Mouse (Mus musculus): ENCODE measurements around the gene Arl2bp. TPM values are rescaled to one million over a fixed set of nuclear protein-coding genes. Genes with fewer than 3 reads are reported as not detected.

Arl2bp gene
- total RNA-seq, 2 experiments from 2014 or later, result 26.4 to 73.3 TPM

DNA sequence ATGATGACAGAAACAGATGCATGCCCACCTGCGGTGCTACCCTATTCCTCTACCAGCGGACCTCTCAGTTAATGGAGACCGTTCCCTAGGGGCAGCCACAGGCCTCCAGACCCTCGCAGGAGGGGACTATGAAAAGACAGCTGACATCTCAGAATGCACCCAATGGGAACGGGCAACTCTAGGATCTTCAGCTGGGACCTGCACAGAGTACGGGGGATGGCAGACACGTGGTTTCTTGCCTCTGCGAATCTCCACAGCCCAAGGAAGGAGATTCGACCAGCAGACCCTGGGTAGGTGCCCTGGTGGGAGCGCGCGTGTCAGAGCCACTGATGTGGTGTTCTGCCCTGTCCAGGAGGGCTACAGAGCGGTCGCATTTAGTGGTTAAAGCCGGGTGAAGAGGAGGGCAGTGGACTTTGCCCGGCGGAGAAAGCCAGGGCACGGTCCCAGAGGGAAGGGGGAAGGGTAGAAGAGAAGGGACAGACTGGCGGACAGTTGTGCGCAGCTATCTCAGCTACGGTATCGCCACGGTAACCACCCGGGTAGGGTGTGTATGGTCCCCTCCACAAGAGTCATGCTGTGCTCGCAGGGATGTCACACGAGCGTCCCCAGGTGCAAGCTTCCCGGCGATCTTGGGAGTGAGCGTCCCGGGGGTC lies 29.1 kb downstream of the Arl2bp start:
- ATAC-seq (replicated peaks; ENCODE audit: poor library complexity), result peak; percentile 24

DNA sequence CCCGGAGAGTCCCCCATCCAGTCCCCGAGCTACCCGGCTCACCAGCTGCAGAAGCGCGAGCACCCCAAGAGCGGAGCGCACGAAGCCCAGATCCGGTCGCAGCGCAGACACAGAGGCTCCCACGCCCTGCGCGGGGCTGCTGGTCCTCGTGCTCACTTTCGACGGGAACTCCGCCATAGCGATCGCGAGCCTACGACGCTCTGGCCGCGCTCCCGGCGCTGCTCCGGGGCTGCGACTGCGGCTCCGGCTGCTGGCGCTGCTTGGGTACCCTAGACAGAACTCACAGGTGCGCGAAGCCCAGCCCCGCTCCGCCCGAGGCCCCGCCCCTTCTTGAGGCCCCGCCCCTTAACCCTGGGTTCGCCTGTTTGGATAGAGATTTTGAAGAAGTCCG lies 29.6 kb downstream of the Arl2bp start, which contains the start of gene Pllp:
Pllp (minus strand) TSS at position 285 of the 391 bp plus-strand sequence.
- peak; percentile 75 for ATAC-seq (replicated peaks; ENCODE audit: poor library complexity)

- no peak for ATAC-seq (replicated peaks; ENCODE audit: poor library complexity)
Measured at GRCm38 (mm10) chr8:94696566-94696965, 30.2 kb downstream of the Arl2bp start.

DNA sequence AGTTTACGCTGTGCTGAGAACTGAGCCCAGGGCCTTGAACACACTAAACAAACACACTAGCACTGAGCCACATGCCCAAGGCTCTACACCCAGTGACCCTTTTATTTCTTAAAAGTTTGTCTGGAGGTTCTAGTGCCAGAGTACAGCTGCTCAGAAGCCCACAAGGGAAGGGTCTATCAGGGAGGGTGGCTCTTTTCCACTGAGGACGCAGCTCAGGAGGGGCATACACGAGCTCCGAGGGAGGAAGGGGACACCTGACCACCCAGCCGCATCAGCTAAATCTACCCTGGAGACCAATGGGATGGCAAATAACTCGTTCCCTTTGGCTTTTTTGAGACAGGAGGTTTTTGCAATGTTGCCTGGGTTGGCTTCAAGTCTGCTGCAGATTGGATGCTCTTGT lies 31.6 kb downstream of the Arl2bp start:
- no peak for ATAC-seq (replicated peaks; ENCODE audit: poor library complexity)

DNA sequence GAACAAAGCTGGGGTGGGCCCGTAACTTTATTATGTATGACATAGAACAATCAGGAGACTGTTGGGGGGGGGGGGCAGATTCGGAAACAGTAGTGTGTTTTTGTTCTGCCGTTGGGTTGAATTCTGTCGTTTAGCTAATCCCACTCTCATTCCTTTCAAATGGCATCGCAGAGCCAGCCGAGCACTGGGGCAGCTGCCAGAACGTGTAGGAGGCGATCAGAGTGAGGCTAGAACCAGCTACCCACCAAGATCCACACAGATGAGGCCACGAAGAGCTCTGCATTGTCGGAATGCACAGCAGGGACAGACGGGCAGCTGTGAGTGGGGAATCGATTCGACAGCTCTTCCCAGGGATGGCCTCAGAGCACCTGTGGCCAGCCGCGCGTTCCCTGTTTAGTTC lies 33.0 kb downstream of the Arl2bp start:
- no peak for ATAC-seq (replicated peaks; ENCODE audit: poor library complexity)

DNA sequence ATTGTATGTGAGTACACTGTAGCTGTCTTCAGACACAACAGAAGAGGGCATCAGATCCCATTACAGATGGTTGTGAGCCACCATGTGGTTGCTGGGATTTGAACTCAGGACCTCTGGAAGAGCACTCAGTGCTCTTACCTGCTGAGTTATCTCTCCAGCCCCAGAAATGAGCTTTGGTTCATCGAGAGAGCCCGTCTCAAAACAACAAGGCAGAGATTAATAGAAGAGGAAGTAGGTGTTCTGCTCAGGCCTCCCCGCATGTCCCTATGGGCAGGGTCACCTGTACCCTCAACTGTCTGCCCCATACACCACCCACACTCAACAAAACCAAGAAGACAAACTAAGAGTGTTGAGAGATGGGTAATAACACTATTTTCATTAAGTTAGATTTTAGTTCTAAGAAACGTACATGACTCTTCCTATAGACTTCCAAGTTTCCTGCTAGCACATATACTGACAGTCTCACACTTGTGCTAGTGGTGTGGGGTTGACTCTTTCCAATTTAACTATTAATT lies 34.1 kb downstream of the Arl2bp start:
- ATAC-seq (replicated peaks; ENCODE audit: poor library complexity), result no peak

DNA sequence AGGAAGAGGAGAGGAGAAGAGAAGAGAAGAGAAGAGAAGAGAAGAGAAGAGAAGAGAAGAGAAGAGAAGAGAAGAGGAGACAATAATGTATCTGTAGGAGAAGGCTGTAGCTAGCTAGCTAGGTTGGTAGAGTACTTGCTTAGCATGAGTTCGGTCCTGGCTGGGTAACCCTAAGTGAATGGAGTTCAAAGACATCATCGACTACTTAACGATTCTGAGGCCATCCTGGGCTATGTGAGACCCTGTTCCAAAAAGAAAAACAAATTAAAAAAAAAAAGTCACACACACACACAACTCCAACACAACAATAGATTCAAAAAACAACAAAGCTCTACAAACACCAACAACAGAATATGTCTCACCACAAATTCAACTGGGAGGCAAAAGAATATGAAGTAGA lies 35.8 kb downstream of the Arl2bp start:
- ATAC-seq (replicated peaks; ENCODE audit: poor library complexity), result no peak

DNA sequence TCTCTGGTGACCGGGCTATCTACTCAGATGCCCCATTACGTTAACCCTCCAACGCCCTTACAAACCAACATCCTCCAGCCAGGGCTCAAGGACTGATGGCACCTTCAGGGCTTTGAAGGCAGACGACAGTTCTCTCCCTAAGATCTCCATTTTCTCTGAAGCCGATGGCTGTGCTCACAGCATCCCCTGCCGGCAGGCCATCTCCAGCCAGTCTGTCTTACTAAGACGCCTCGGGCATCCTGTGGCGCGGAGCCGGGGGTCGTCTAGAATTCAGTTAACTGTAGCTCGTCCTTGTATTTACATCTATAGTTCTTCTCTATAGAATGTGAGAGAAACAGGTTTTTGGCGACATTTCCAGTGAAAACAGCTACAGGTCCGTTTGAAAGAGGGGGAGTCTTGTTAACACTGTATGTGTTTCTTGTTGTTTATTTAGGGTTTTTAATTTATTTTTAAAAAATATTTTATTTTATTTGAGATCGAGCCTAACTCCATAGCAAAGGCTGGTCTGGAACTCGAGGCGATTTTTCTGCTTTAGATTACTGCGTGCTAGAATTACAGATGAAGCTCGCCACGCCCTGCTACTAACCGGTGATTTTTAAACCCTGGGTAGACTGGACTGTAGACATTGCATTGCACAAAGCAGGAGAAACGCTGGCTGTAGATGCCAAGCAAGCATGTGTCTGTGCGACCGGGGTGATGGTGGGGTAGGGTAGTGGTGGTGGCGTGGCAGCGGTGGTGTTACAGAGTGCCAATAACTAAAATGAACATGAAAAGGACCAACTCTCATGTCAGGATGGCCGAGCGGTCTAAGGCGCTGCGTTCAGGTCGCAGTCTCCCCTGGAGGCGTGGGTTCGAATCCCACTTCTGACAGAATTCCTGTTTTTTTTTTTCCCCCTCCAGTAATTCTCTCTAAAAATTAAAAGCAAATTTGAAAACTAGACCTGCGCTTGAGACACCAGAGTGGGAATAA lies 36.7 kb downstream of the Arl2bp start:
- peak; percentile 74 for ATAC-seq (replicated peaks; ENCODE audit: poor library complexity)

GRCm38 (mm10) chr8:94703972-94704668 lies 37.7 kb downstream of the Arl2bp start:
- ATAC-seq (replicated peaks; ENCODE audit: poor library complexity), result peak; percentile 78

GRCm38 (mm10) chr8:94704669-94704984 lies 38.2 kb downstream of the Arl2bp start:
- ATAC-seq (replicated peaks; ENCODE audit: poor library complexity), result no peak

DNA sequence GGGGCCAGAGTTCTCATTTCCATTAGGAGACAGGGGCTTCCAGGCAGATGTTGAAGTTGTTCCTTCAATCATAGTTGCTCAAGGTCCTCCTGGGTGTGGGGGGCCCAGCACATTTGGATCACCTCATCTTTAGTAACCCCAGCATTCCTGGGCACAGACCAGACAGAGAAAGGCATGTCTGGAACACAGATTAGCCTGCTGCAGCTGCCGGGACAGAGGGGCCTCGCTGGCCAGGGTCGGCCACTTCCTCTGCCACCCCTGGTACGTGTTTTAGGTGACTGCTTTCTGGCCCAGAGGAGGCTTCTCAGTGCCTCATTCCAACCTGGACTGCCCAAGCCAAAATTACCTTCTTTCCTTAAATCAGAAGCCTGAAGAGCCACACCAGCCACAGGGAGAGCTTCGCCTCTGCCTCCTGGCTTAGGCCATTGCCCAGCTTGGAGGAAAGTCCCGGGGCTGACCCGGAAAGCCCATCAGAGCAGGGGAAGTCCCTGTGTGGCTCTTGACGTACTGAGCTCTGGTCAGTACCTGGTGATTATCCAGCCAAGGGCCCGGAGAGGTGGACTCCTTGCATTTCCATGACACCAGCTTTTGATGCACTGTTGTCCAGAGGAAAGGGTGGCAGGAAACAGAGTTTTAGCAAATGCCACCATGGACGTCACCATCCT lies 39.3 kb downstream of the Arl2bp start:
- ATAC-seq (replicated peaks; ENCODE audit: poor library complexity), result no peak

DNA sequence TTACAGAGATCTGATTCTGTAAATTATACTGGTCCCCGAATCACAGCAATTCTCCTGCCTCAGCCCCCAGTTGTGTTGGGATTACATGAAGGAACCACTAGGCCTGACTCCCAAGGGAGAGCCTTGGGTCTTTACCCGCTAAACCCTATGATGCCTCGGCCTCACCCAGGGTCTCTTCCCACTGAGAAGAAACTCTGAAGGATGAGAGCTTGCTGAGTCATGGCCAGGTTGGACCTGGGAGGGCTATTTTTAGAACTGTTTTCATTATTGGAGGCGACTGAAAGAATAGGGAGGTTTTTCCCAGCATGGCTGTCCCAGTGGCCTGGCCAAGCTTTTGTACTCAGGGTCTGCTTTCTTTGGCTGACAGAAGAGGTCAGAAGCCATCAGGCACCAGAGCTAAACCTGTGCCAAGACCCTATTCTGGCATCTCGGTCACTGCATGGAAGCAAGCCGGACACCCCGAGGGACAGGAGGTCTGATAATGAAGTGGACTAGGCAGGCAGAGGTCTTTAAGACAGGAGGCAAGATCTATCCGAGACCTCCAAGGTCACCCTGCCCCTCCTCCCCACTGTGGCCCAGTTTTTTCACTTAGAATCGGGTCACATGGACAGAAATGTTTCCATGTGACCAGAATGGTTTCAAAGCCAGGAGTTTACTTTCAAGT lies 40.5 kb downstream of the Arl2bp start:
- ATAC-seq (replicated peaks; ENCODE audit: poor library complexity), result no peak

DNA sequence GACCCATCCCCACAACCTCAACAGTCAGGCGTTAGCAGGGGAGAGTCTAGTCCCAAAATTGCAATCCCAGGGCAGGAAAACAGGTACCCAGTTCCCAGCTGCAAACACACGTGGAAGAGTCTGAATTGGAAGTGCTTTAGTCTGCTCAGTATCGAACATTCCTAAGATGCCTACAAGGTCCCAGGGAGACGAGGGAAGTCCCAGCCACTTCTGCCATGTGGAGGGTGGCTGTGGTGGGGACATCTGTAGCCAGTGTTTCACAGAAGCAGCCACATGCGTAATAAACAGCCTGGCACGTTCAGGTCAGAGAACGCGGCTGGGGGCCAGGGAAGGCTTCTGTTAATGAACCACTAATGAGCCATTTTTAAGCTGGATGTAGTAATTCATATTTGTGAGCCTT lies 43.9 kb downstream of the Arl2bp start:
- ATAC-seq (replicated peaks; ENCODE audit: poor library complexity), result no peak

DNA sequence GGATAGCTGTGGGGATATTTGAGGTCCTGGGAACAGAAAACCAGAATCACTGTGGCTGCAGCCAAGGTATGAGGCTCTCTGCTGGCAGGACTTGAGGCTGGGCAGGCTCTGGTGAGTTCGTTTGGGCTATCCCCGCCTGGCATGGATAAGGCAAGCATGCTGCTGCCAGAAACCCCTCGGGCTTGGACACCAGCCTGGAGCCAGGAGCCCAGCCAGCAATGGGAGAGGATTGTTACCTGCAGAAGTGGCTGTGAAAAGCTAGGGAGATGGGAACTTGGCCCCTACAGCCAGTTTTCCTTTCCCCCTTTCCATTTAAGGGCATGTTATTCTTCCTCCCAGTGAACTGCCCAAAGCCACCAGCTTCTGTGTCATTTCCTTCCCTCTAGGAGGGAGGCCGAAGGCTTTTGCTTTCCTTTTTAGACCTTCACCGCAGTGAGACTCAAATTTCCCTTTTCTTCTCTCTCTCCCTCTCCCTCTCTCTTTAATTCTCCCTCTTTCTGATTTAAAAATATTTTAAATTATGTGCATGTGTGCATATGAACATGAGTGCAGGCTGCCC lies 44.8 kb downstream of the Arl2bp start:
- peak; percentile 83 for ATAC-seq (replicated peaks; ENCODE audit: poor library complexity)

- ATAC-seq (replicated peaks; ENCODE audit: poor library complexity), result no peak
Measured at GRCm38 (mm10) chr8:94714556-94714955, 48.2 kb downstream of the Arl2bp start.

DNA sequence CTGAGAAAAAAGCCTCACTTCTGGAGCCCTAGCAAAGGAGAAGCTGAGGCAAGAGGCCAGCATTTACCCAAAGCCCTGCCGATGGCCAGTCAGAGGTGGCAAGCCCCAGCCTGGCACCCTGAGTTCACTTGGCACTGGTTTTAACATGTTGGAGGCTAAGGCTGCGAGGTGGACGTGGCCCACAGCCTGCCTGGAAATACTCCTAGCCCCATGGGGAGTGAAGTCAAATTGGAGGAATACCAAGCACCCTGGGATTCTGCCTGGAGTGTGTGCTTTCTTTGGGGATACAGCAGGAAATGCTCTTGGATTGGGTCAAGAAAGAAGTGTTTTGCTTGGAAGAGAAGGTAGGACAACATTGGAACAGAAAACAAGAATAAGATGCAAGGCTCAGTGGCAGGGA lies 49.5 kb downstream of the Arl2bp start:
- ATAC-seq (replicated peaks; ENCODE audit: poor library complexity), result no peak

- no peak for ATAC-seq (replicated peaks; ENCODE audit: poor library complexity)
Measured at GRCm38 (mm10) chr8:94716841-94717240, 50.4 kb downstream of the Arl2bp start.

Data from megakaryocyte progenitor cell, adult 5-6 weeks (primary cell).